Mouse (Mus musculus) intestine, postnatal 0 days (tissue): ENCODE data around the gene Kitl. TPM values are rescaled to one million over a fixed set of nuclear protein-coding genes. Genes with fewer than 3 reads are reported as not detected.

Experiments used
- ATAC-seq: fragments of 200-750 bp; cut with Nextera tagmentation; 2 replicates; pipeline ENCODE4 v1.8.0; 2017; ENCODE audit warnings: mild to moderate bottlenecking, moderate TSS enrichment, moderate library complexity
- H3K27ac ChIP-seq: fragments of 300-500 bp; sonication (generic); 2 replicates; pipeline ENCODE4 v1.5.1; 2014; ENCODE audit warnings: mild to moderate bottlenecking, low read depth, low read length, moderate library complexity
- H3K27me3 ChIP-seq: fragments of 300-500 bp; sonication (generic); replicated peaks from 2 replicates; pipeline ENCODE4 v1.6.1; 2014; ENCODE audit warnings: low read length, mixed read lengths; ENCODE audit not compliant: control insufficient read depth, insufficient read depth
- H3K36me3 ChIP-seq: fragments of 300-500 bp; sonication (generic); 2 replicates; pipeline ENCODE4 v1.6.1; 2014; ENCODE audit warnings: mild to moderate bottlenecking, moderate library complexity; ENCODE audit not compliant: control insufficient read depth, insufficient read depth
- H3K4me1 ChIP-seq: fragments of 300-500 bp; sonication (generic); replicated peaks from 2 replicates; pipeline ENCODE4 v1.6.1; 2014; ENCODE audit warnings: antibody characterized with exemption, low read length, mixed read lengths; ENCODE audit not compliant: control insufficient read depth, insufficient read depth
- H3K4me2 ChIP-seq: fragments of 300-500 bp; sonication (generic); replicated peaks from 2 replicates; pipeline ENCODE4 v1.6.1; 2014; ENCODE audit warnings: low read depth, mild to moderate bottlenecking, moderate library complexity
- H3K4me3 ChIP-seq: fragments of 300-500 bp; sonication (generic); 2 replicates; pipeline ENCODE4 v1.5.1; 2014; ENCODE audit warnings: low read depth, low read length
- H3K9ac ChIP-seq: fragments of 300-500 bp; sonication (generic); 2 replicates; pipeline ENCODE4 v1.6.1; 2014; ENCODE audit warnings: mild to moderate bottlenecking, low read depth, low read length
- H3K9me3 ChIP-seq: fragments of 300-500 bp; sonication (generic); 2 replicates; pipeline ENCODE4 v1.6.1; 2016; ENCODE audit warnings: mixed run types; ENCODE audit not compliant: control insufficient read depth
- CTCF ChIP-seq: sonication (generic); IDR thresholded peaks from 2 replicates; pipeline ENCODE4 v1.5.1; 2016; ENCODE audit warnings: low read depth, mild to moderate bottlenecking, control low read depth, antibody characterized with exemption, moderate library complexity
- WGBS: fragments of 180-500 bp; shearing (Covaris S2); extraction: QIAGEN DNeasy Blood & Tissue Kit; methylation state at CpG from one replicate; pipeline ENCODE4 v1.1.7; 2014; 5-methylcytosine and 5-hydroxymethylcytosine counted together
- polyA plus RNA-seq: library from polyadenylated mRNA; unstranded; fragments of >200 nt; fragmentation: Nextera tagmentation; extraction: Ambion mirVana; gene quantifications from 2 replicates; pipeline ENCODE4 v1.2.1, GENCODE M21; 2015

The Kitl gene
- polyA plus RNA-seq, 1 experiment from 2014 or later, result 15.8 TPM

DNA sequence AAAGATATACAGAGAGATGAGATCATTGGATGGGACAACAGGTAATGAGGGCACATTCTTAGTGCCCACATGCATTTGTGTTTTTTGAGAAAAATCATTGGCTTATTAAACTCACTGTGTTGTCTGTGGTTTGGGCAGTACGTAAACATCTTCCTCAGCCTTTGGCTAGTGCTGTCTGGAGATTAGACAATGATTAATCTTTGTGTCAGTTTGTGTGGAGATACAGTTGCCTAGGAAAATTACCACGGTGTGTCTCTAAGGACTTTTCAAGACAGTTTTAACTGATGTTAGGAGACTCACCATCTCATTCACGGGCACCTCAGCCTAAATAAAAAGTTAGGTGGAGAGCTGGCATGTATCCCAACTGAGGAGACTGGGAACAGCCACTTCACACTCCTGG is 85.7 kb downstream of the Kitl start:
- no peak overlapping the region for H3K4me2 ChIP-seq
- H3K4me1 ChIP-seq, result no peaks in the 10 kb centered on the region
- no peak overlapping the region for H3K9ac ChIP-seq
- WGBS, result 20% methylated on average over 3 of the region's 3 CpGs
- H3K27ac ChIP-seq, result no peak overlapping the region
- ATAC-seq, result no peak
- peaks cover 8% of the 10 kb centered on the region for H3K36me3 ChIP-seq
- H3K4me3 ChIP-seq, result no peak overlapping the region
- no peaks in the 10 kb centered on the region for H3K27me3 ChIP-seq
- no peaks in the 10 kb centered on the region for H3K9me3 ChIP-seq
- no peak for TF ChIP-seq CTCF

DNA sequence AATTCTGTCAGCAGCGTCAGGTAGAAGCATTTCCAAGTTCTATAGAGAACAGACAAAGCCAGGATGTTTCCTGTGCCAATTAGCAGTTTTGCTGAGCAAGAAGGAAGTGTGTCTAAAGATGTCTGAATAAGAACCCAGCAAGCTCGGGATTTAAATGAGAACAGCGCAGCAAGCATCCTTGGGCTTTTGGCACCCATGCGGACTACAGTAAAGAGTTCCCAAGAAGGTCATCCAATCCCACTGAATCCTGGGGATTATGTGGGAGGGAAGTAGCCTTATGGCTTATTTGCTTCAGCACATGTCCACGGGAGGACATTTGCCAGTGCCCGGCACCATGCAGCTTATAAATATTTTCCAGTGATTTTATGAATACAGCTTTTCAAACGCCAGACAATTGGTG is 95.8 kb downstream of the Kitl start:
- Histone ChIP-seq H3K9me3 (no peaks in the 10 kb centered on the region), H3K36me3 (no peaks in the 10 kb centered on the region), H3K9ac (no peak overlapping the region), H3K4me2 (no peak overlapping the region), H3K27ac (no peak overlapping the region), H3K4me1 (no peaks in the 10 kb centered on the region), H3K27me3 (no peaks in the 10 kb centered on the region), H3K4me3 (no peak overlapping the region)
- WGBS, result 65% methylated on average over 7 of the region's 7 CpGs
- no peak for ATAC-seq
- TF ChIP-seq CTCF, result no peak

DNA sequence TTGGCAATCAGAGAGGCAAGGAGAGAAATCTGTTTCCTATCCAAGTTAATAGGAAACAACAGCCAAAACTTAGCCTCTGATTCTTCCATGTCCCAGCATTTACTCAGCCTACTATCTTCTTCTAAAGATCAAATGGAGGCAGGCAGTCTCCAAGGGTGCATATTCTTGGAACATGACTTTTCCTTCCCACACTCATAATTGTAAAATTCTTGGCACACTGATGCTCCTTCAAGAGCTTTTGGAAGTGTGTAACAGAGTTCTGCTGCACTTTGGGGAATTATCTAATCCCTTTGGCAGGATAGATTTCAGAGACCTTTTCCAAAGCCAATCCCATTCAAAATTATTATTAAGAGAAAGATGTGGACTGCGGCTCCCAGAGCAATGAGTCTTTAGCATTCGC is 100.1 kb downstream of the Kitl start:
- WGBS, result 86% methylated on average over 2 of the region's 2 CpGs

DNA sequence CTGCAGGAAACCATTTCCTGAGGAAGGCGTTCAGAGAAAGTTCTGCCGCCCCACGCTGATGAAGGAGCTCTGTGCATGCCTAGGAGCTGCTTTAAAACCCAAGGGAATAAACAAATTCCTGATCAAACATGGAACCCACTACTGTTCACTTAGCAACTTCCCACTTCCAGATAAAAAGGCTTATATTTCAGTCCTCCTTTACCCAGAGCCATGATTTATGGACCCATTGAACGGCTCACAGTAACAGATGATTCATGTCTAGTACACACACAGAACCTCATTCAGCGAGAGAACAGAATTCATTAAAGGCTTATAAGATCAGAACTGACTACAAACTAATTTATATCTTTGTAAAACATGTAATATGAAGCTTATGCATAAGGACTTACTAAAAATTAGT is 109.0 kb downstream of the Kitl start:
- H3K4me1 ChIP-seq, result no peaks in the 10 kb centered on the region
- no peak for ATAC-seq

More for the DNA sequence above, 100.1 kb downstream of the Kitl start:
- Histone ChIP-seq H3K4me3 (no peak overlapping the region), H3K9ac (no peak overlapping the region), H3K4me2 (no peak overlapping the region), H3K27me3 (no peaks in the 10 kb centered on the region), H3K36me3 (no peaks in the 10 kb centered on the region), H3K4me1 (no peaks in the 10 kb centered on the region), H3K9me3 (no peaks in the 10 kb centered on the region), H3K27ac (no peak overlapping the region)
- TF ChIP-seq CTCF, result no peak
- no peak for ATAC-seq

DNA sequence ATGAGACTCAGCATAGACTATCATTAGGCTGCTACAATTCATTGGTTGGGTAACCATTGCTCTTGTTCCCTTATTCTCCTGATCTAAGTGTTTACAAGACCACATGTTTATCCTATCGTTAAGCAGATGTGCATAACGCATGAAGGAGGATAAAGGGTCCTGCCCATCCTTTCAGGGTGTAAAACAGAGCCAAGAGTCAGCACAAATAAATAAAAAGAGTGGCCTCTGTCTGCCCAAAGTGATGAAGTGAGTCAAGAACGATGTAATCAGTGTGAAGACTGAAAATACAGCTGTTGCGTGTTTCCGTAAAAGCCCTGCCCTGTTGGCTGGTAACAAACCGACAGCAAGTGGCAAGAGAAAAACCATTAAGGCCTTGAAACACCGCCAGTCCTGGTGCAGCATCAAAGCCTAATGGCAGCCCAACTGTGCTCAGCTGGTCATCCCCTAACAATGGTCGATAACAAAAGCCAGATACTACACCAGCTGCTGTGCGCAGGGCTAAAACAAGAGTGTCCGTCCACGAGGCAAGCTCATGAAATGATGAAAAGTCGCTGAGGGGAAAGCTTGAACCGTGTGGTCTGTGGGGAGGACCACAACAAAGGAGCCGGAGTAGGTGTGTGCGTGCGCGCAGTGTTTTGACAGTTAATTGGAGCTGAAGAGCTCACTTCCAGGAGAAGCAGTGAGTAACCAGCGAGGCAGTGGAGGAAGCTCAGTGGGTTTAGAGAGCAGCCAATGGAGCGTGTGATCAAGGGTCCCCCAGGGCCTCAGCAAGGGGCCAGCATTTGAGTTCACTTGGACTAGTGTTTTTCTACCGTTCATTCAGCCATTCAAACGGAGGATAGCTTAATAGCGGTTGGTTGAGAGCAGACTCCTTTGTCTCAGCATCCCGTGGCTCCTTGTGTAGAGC is 112.7 kb downstream of the Kitl start:
- ATAC-seq, result no peak
- 73% methylated on average over 23 of the region's 23 CpGs for WGBS

More for the DNA sequence above, 109.0 kb downstream of the Kitl start:
- Histone ChIP-seq H3K9ac (no peak overlapping the region), H3K27me3 (no peaks in the 10 kb centered on the region), H3K36me3 (no peaks in the 10 kb centered on the region), H3K4me2 (no peak overlapping the region), H3K9me3 (no peaks in the 10 kb centered on the region), H3K4me3 (no peak overlapping the region), H3K27ac (no peak overlapping the region)
- no peak for TF ChIP-seq CTCF
- 41% methylated on average over 5 of the region's 5 CpGs for WGBS

DNA sequence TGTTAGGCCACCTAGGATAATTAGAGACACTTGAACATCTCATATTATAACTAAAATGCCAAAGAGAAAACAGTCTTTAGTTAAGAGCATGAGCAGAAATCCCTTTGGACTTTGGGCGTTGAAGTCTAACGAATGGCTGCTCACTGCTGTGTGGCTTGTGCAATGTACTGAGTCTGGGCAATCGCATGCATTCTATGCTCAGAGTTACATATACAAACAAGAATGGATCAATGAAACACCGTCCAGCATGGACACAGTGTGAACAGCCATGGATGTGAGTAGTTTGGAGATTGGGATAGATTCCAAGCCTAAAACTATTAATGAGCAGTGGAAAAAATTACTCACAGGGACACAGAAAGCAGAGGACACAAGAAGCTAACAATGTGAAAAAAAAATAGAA is 116.2 kb downstream of the Kitl start:
- Histone ChIP-seq H3K4me3 (no peak overlapping the region), H3K36me3 (no peaks in the 10 kb centered on the region), H3K4me1 (no peaks in the 10 kb centered on the region), H3K27ac (no peak overlapping the region), H3K27me3 (no peaks in the 10 kb centered on the region), H3K4me2 (no peak overlapping the region), H3K9ac (no peak overlapping the region), H3K9me3 (no peaks in the 10 kb centered on the region)
- 49% methylated on average over 4 of the region's 4 CpGs for WGBS
- ATAC-seq, result no peak
- TF ChIP-seq CTCF, result no peak

More for the DNA sequence above, 112.7 kb downstream of the Kitl start:
- Histone ChIP-seq H3K27me3 (no peaks in the 10 kb centered on the region), H3K9me3 (no peaks in the 10 kb centered on the region), H3K4me2 (no peak overlapping the region), H3K4me3 (no peak overlapping the region), H3K9ac (no peak overlapping the region), H3K4me1 (no peaks in the 10 kb centered on the region), H3K27ac (no peak overlapping the region), H3K36me3 (no peaks in the 10 kb centered on the region)
- TF ChIP-seq CTCF, result no peak
